Mouse (Mus musculus): ENCODE results near the gene Gm20708.

DNA sequence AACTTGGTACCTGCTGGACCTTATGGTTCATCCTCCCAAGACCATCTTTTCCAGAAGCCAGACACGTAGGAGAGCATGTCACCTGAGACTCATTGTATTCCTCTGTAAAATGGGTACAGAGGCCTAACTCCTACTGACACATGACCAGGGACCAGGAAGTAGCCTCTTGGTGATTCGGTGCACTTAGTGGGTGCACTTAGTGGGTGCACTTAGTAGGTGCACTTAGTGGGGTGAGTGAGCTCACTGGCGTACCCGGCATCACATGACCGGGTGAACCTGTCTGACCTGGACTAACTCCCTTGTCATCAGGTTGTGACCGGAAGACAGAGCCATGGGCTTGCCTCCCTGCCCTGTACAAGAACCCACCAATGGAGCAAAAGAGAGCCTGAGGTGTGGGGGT, 2.7 kb upstream of the Gm20708 start:
- TF ChIP-seq CTCF (IDR thresholded peaks at IDR 0.05; ENCODE audit: low read depth, low read length) (no peak), POLR2A (IDR thresholded peaks at IDR 0.05; ENCODE audit: insufficient read depth, low read length) (no peak), EP300 (IDR thresholded peaks at IDR 0.05; ENCODE audit: insufficient read depth, low read depth, low read length) (no peak)

All from ES-Bruce4 (cell line).